Mouse (Mus musculus) skeletal muscle tissue, postnatal 0 days (tissue): ENCODE results near the gene Wfdc6b. TPM values are rescaled to one million over a fixed set of nuclear protein-coding genes. Genes with fewer than 3 reads are reported as not detected.

Source experiments
- polyA plus RNA-seq: library from polyadenylated mRNA; unstranded; fragments of >200 nt; fragmentation: Nextera tagmentation; extraction: Ambion mirVana; gene quantifications from 2 replicates; pipeline ENCODE4 v1.2.1, GENCODE M21; 2015

Wfdc6b gene
- not detected in 2 replicates for polyA plus RNA-seq

GRCm38 (mm10) chr2:164613471-164613870 is at the start of gene Wfdc6b, which contains the start of gene Wfdc8:
Gene Wfdc6b (plus strand): TSS chr2:164613522.
Gene Wfdc8 (minus strand): TSS chr2:164613626.

GRCm38 (mm10) chr2:164573359-164573758 is 40.0 kb upstream of the Wfdc6b start, which contains the start of gene Spint3:
Gene Spint3 (minus strand): TSS chr2:164573459.

GRCm38 (mm10) chr2:164585025-164585725 is 28.1 kb upstream of the Wfdc6b start, which contains the start of gene Wfdc6a:
Gene Wfdc6a (minus strand): TSS chr2:164585447.

GRCm38 (mm10) chr2:164593494-164593893 is 19.8 kb upstream of the Wfdc6b start, which contains the start of gene Eppin:
Gene Eppin (minus strand): TSS chr2:164593594.

GRCm38 (mm10) chr2:164638696-164639095 is 25.4 kb downstream of the Wfdc6b start, which contains the start of gene Wfdc16:
Gene Wfdc16 (minus strand): TSS chr2:164638796.

GRCm38 (mm10) chr2:164655858-164656257 is 42.5 kb downstream of the Wfdc6b start, which contains the start of gene Wfdc10:
Gene Wfdc10 (plus strand): TSS chr2:164656046.

GRCm38 (mm10) chr2:164656483-164656882 is 43.2 kb downstream of the Wfdc6b start, which contains the start of gene Wfdc9:
Gene Wfdc9 (minus strand): TSS chr2:164656583.

Other genes with a start within 250 kb of the Wfdc6b start
- 0.78 and 1.5 TPM in 2 replicates for gene Slpi, start 224.4 kb upstream of the Wfdc6b start, polyA plus RNA-seq
- 0.07 and 0.08 TPM in 2 replicates for gene Rbpjl, start 210.4 kb upstream of the Wfdc6b start, polyA plus RNA-seq
- gene Matn4, start 208.4 kb upstream of the Wfdc6b start, polyA plus RNA-seq: 2.3 and 2.8 TPM in 2 replicates
- gene Sdc4, start 169.6 kb upstream of the Wfdc6b start, polyA plus RNA-seq: 51.3 and 53.3 TPM in 2 replicates
- 33.6 and 35.7 TPM in 2 replicates for gene Sys1, start 156.6 kb upstream of the Wfdc6b start, polyA plus RNA-seq
- 12.3 and 14.5 TPM in 2 replicates for gene Gm20458, start 152.6 kb upstream of the Wfdc6b start, polyA plus RNA-seq
- not detected in 2 replicates for gene Trp53tg5, start 139.8 kb upstream of the Wfdc6b start, polyA plus RNA-seq
- gene Dbndd2, start 127.4 kb upstream of the Wfdc6b start, polyA plus RNA-seq: 9.8 and 10.2 TPM in 2 replicates
- 36.4 and 37.9 TPM in 2 replicates for gene Pigt, start 116.0 kb upstream of the Wfdc6b start, polyA plus RNA-seq
- gene Wfdc2, start 51.1 kb upstream of the Wfdc6b start, polyA plus RNA-seq: 0.29 and 0.37 TPM in 2 replicates
- gene Spint3, start 40.1 kb upstream of the Wfdc6b start, polyA plus RNA-seq: not detected in 2 replicates
- not detected in 2 replicates for gene Wfdc6a, start 28.1 kb upstream of the Wfdc6b start, polyA plus RNA-seq
- gene Eppin, start 19.9 kb upstream of the Wfdc6b start, polyA plus RNA-seq: not detected in 2 replicates
- gene Wfdc8, start 104 bp downstream of the Wfdc6b start, polyA plus RNA-seq: not detected in 2 replicates
- not detected in 2 replicates for gene Wfdc16, start 25.3 kb downstream of the Wfdc6b start, polyA plus RNA-seq
- not detected in 2 replicates for gene Wfdc10, start 42.5 kb downstream of the Wfdc6b start, polyA plus RNA-seq
- not detected in 2 replicates for gene Wfdc9, start 43.1 kb downstream of the Wfdc6b start, polyA plus RNA-seq
- not detected in 2 replicates for gene Wfdc11, start 60.6 kb downstream of the Wfdc6b start, polyA plus RNA-seq
- gene Wfdc13, start 71.6 kb downstream of the Wfdc6b start, polyA plus RNA-seq: 0.21 TPM in 1 of 2 replicates, not detected in the other
- not detected in 2 replicates for gene Spint4, start 85.0 kb downstream of the Wfdc6b start, polyA plus RNA-seq
- gene Spint5, start 101.8 kb downstream of the Wfdc6b start, polyA plus RNA-seq: not detected in 2 replicates
- gene Wfdc3, start 132.4 kb downstream of the Wfdc6b start, polyA plus RNA-seq: 0.14 and 0.29 TPM in 2 replicates
- gene Dnttip1, start 132.5 kb downstream of the Wfdc6b start, polyA plus RNA-seq: 51.2 and 54.3 TPM in 2 replicates
- gene Ube2c, start 156.4 kb downstream of the Wfdc6b start, polyA plus RNA-seq: 67.3 and 77.7 TPM in 2 replicates
- gene Tnnc2, start 166.4 kb downstream of the Wfdc6b start, polyA plus RNA-seq: 22,389 and 24,028 TPM in 2 replicates
- gene Snx21, start 172.3 kb downstream of the Wfdc6b start, polyA plus RNA-seq: 31.1 and 33.0 TPM in 2 replicates
- gene Acot8, start 191.4 kb downstream of the Wfdc6b start, polyA plus RNA-seq: 10.2 and 11.7 TPM in 2 replicates
- 2.0 TPM in 2 replicates for gene Zswim3, start 191.6 kb downstream of the Wfdc6b start, polyA plus RNA-seq
- gene Zswim1, start 209.2 kb downstream of the Wfdc6b start, polyA plus RNA-seq: 5.9 and 6.8 TPM in 2 replicates
- gene Spata25, start 215.0 kb downstream of the Wfdc6b start, polyA plus RNA-seq: not detected in 2 replicates
- gene Ctsa, start 219.4 kb downstream of the Wfdc6b start, polyA plus RNA-seq: 105 and 116 TPM in 2 replicates
- gene Neurl2, start 219.9 kb downstream of the Wfdc6b start, polyA plus RNA-seq: 56.5 and 63.5 TPM in 2 replicates
- gene Pltp, start 244.2 kb downstream of the Wfdc6b start, polyA plus RNA-seq: 5.9 and 7.4 TPM in 2 replicates